Mouse (Mus musculus) hematopoietic multipotent progenitor cell, adult 10-12 weeks (in vitro differentiated cells): ENCODE measurements around the gene Gna15. TPM values are rescaled to one million over a fixed set of nuclear protein-coding genes. Genes with fewer than 3 reads are reported as not detected.

Source experiments
- polyA plus RNA-seq: library from polyadenylated mRNA; stranded (reverse); fragments of >175 nt; gene quantifications from 2 replicates; pipeline ENCODE4 v1.2.3, GENCODE M21; 2012; ENCODE audit warnings: low replicate concordance

The Gna15 gene
- polyA plus RNA-seq, result 14.8 and 33.6 TPM in 2 replicates

GRCm38 (mm10) chr10:81524051-81524605 lies at the start of gene Gna15:
Gene Gna15, minus strand, starts transcription at chr10:81524225.

GRCm38 (mm10) chr10:81559163-81559626 lies 35.2 kb upstream of the Gna15 start, which contains the start of gene Aes:
Gene Aes, plus strand, starts transcription at chr10:81559488.

GRCm38 (mm10) chr10:81545161-81545747 lies 21.2 kb upstream of the Gna15 start, which contains the start of gene Gna11:
Gene Gna11, minus strand, starts transcription at chr10:81545190.

GRCm38 (mm10) chr10:81500032-81500431 lies 24.0 kb downstream of the Gna15 start, which contains the start of gene S1pr4:
Gene S1pr4, minus strand, starts transcription at chr10:81500132.

GRCm38 (mm10) chr10:81496264-81496901 lies 27.6 kb downstream of the Gna15 start, which contains the start of gene Ncln:
Gene Ncln, minus strand, starts transcription at chr10:81496392.

GRCm38 (mm10) chr10:81482533-81482889 lies 41.5 kb downstream of the Gna15 start, which contains the start of gene Celf5:
Gene Celf5, minus strand, starts transcription at chr10:81482709.

GRCm38 (mm10) chr10:81455181-81455895 lies 68.7 kb downstream of the Gna15 start, which contains the start of gene Nfic:
Gene Nfic, minus strand, starts transcription at chr10:81455635.

Other genes with a start within 250 kb of the Gna15 start
- 15.0 and 35.0 TPM in 2 replicates for gene Tjp3, start 232.6 kb downstream of the Gna15 start, polyA plus RNA-seq
- 245 and 665 TPM in 2 replicates for gene Pip5k1c, start 231.3 kb downstream of the Gna15 start, polyA plus RNA-seq
- gene Cactin, start 203.1 kb downstream of the Gna15 start, polyA plus RNA-seq, result 60.3 and 77.6 TPM in 2 replicates
- gene Tbxa2r, start 195.5 kb downstream of the Gna15 start, polyA plus RNA-seq, result 29.6 and 30.6 TPM in 2 replicates
- 3.1 and 6.9 TPM in 2 replicates for gene Gipc3, start 181.0 kb downstream of the Gna15 start, polyA plus RNA-seq
- 184 and 481 TPM in 2 replicates for gene Hmg20b, start 173.7 kb downstream of the Gna15 start, polyA plus RNA-seq
- gene Mfsd12, start 166.7 kb downstream of the Gna15 start, polyA plus RNA-seq, result 20.8 and 31.1 TPM in 2 replicates
- 11.6 and 18.6 TPM in 2 replicates for gene 4930404N11Rik, start 158.4 kb downstream of the Gna15 start, polyA plus RNA-seq
- 48.1 and 72.7 TPM in 2 replicates for gene Fzr1, start 145.7 kb downstream of the Gna15 start, polyA plus RNA-seq
- gene Dohh, start 139.8 kb downstream of the Gna15 start, polyA plus RNA-seq, result 76.4 and 107 TPM in 2 replicates
- gene Gm48551, start 139.8 kb downstream of the Gna15 start, polyA plus RNA-seq, result 1.2 and 4.2 TPM in 2 replicates
- gene Gm48552, start 135.2 kb downstream of the Gna15 start, polyA plus RNA-seq, result 8.9 and 18.4 TPM in 2 replicates
- 3.0 and 3.7 TPM in 2 replicates for gene Smim24, start 131.2 kb downstream of the Gna15 start, polyA plus RNA-seq
- gene Nfic, start 68.6 kb downstream of the Gna15 start, polyA plus RNA-seq, result 136 and 414 TPM in 2 replicates
- 0.16 and 0.55 TPM in 2 replicates for gene Celf5, start 41.5 kb downstream of the Gna15 start, polyA plus RNA-seq
- 160 and 386 TPM in 2 replicates for gene Ncln, start 27.8 kb downstream of the Gna15 start, polyA plus RNA-seq
- gene S1pr4, start 24.1 kb downstream of the Gna15 start, polyA plus RNA-seq, result 82.3 and 109 TPM in 2 replicates
- gene Gna11, start 21.0 kb upstream of the Gna15 start, polyA plus RNA-seq, result 23.0 and 28.3 TPM in 2 replicates
- 1,473 and 2,763 TPM in 2 replicates for gene Aes, start 35.3 kb upstream of the Gna15 start, polyA plus RNA-seq
- 8.9 and 15.5 TPM in 2 replicates for gene Tle2, start 50.3 kb upstream of the Gna15 start, polyA plus RNA-seq
- gene Tle6, start 76.8 kb upstream of the Gna15 start, polyA plus RNA-seq, result 1.2 and 2.5 TPM in 2 replicates
- gene BC025920, start 82.0 kb upstream of the Gna15 start, polyA plus RNA-seq, result 0.20 and 0.92 TPM in 2 replicates
- gene Sirt6, start 103.6 kb upstream of the Gna15 start, polyA plus RNA-seq, result 67.6 and 143 TPM in 2 replicates
- 3.8 and 6.2 TPM in 2 replicates for gene Ankrd24, start 104.3 kb upstream of the Gna15 start, polyA plus RNA-seq
- 0.52 TPM in 1 of 2 replicates, not detected in the other for gene Gm10778, start 124.8 kb upstream of the Gna15 start, polyA plus RNA-seq
- gene Zfp433, start 180.6 kb upstream of the Gna15 start, polyA plus RNA-seq, result 0.09 and 0.93 TPM in 2 replicates
- 0.15 and 0.48 TPM in 2 replicates for gene Gm3055, start 246.9 kb upstream of the Gna15 start, polyA plus RNA-seq